In genomic region chr1:138523962-138524361, GRCm38 (mm10) we compare ENCODE assay signal across 22 mouse cellular contexts.
DNase-seq lines count a peak whose midpoint lies in the region; ATAC-seq and TF ChIP-seq lines count a peak whose summit lies in the region.
"Had no signal": no experiment of that assay in that cellular context is flagged by ENCODE, and none has a peak within 500 bp of the region (broad histone marks: within the 10 kb centered on the region; RNA-seq: fewer than 3 reads in every experiment).

No protein-coding gene starts in this region.

- no peak overlapping the region for H3K4me3 ChIP-seq in midbrain, embryonic 12.5 days
- H3K4me3 ChIP-seq in midbrain, embryonic 11.5 days (ENCODE audit: low read depth, low read length) = no peak overlapping the region
- no peak overlapping the region for H3K4me3 ChIP-seq in neural tube, embryonic 13.5 days
- no peak overlapping the region for H3K4me3 ChIP-seq in hindbrain, embryonic 12.5 days
- H3K4me3 ChIP-seq: embryonic facial prominence, embryonic 12.5 days; hindbrain, embryonic 10.5 days; left cerebral cortex, adult 2 months; limb, embryonic 15.5 days; stomach, embryonic 15.5 days had no signal

- no peak overlapping the region for H3K27ac ChIP-seq in midbrain, embryonic 12.5 days (replicated peaks)
- H3K27ac ChIP-seq in midbrain, embryonic 11.5 days (ENCODE audit: low read depth, low read length) = no peak overlapping the region
- H3K27ac ChIP-seq in neural tube, embryonic 13.5 days (replicated peaks) = 0 out of 2 replicates have a peak overlapping the region, but pooled peaks have one; percentile 10
- no peak overlapping the region for H3K27ac ChIP-seq in hindbrain, embryonic 12.5 days
- H3K27ac ChIP-seq: embryonic facial prominence, embryonic 12.5 days; hindbrain, embryonic 10.5 days; left cerebral cortex, adult 2 months; limb, embryonic 15.5 days; liver, embryonic 14.5 days; stomach, embryonic 15.5 days had no signal

- DNase-seq in midbrain, embryonic 11.5 days (ENCODE audit: low spot score, missing footprints) = no peak
- DNase-seq in Patski (ENCODE audit: low read depth, low spot score) = no peak
- peak; percentile 56 for DNase-seq in forelimb bud, embryonic 11.5 days (ENCODE audit: low read depth, low spot score)
- DNase-seq in kidney, adult 8-10 months = no peak
- DNase-seq in heart, adult 11 months = no peak
- DNase-seq: adrenal gland, adult 2 months; cerebellum, adult 11-12 months; cerebellum, postnatal 10 days; kidney, adult 11 months; lung, embryonic 14.5 days; thymus, postnatal 25 days had no signal

- no peak for TF ChIP-seq CTCF in Patski (IDR thresholded peaks at IDR 0.05)

- CTCF ChIA-PET in Patski (lab: Charles Lee) = no interaction called here

- H3K36me3 ChIP-seq in midbrain, embryonic 12.5 days = no peaks in the 10 kb centered on the region
- H3K36me3 ChIP-seq in midbrain, embryonic 11.5 days (ENCODE audit: control insufficient read depth, insufficient read depth, low read length) = no peaks in the 10 kb centered on the region
- H3K36me3 ChIP-seq in neural tube, embryonic 13.5 days = no peaks in the 10 kb centered on the region
- no peaks in the 10 kb centered on the region for H3K36me3 ChIP-seq in hindbrain, embryonic 12.5 days
- H3K36me3 ChIP-seq: embryonic facial prominence, embryonic 12.5 days; limb, embryonic 15.5 days; stomach, embryonic 15.5 days had no signal

- H3K9me3 ChIP-seq in midbrain, embryonic 12.5 days = no peaks in the 10 kb centered on the region
- no peaks in the 10 kb centered on the region for H3K9me3 ChIP-seq in midbrain, embryonic 11.5 days (ENCODE audit: control insufficient read depth, low read length)
- H3K9me3 ChIP-seq in neural tube, embryonic 13.5 days = no peaks in the 10 kb centered on the region
- no peaks in the 10 kb centered on the region for H3K9me3 ChIP-seq in hindbrain, embryonic 12.5 days (replicated peaks)
- H3K9me3 ChIP-seq: embryonic facial prominence, embryonic 12.5 days; hindbrain, embryonic 10.5 days; limb, embryonic 15.5 days; stomach, embryonic 15.5 days had no signal

- 0 out of 2 replicates have a peak, but pooled peaks cover 2% of the 10 kb centered on the region for H3K4me1 ChIP-seq in midbrain, embryonic 12.5 days
- H3K4me1 ChIP-seq in midbrain, embryonic 11.5 days (ENCODE audit: control insufficient read depth, insufficient read depth, low read length) = no peaks in the 10 kb centered on the region
- H3K4me1 ChIP-seq in neural tube, embryonic 13.5 days (replicated peaks) = peaks cover 7% of the 10 kb centered on the region; the same call in 1 of the 2 replicates
- no peaks in the 10 kb centered on the region for H3K4me1 ChIP-seq in hindbrain, embryonic 12.5 days
- H3K4me1 ChIP-seq: embryonic facial prominence, embryonic 12.5 days; hindbrain, embryonic 10.5 days; limb, embryonic 15.5 days; stomach, embryonic 15.5 days had no signal

- H3K9ac ChIP-seq in midbrain, embryonic 12.5 days (replicated peaks) = no peak overlapping the region
- no peak overlapping the region for H3K9ac ChIP-seq in midbrain, embryonic 11.5 days (ENCODE audit: low read length)
- H3K9ac ChIP-seq in neural tube, embryonic 13.5 days = no peak overlapping the region
- no peak overlapping the region for H3K9ac ChIP-seq in hindbrain, embryonic 12.5 days
- H3K9ac ChIP-seq: embryonic facial prominence, embryonic 12.5 days; limb, embryonic 15.5 days; liver, embryonic 14.5 days; lung, embryonic 14.5 days; stomach, embryonic 15.5 days had no signal

- POLR2A ChIA-PET in Patski (lab: Charles Lee) = no interaction called here

- H3K27me3 ChIP-seq in midbrain, embryonic 12.5 days = no peaks in the 10 kb centered on the region
- no peaks in the 10 kb centered on the region for H3K27me3 ChIP-seq in midbrain, embryonic 11.5 days (ENCODE audit: control insufficient read depth, insufficient read depth, low read length)
- H3K27me3 ChIP-seq in Patski = no peaks in the 10 kb centered on the region
- no peaks in the 10 kb centered on the region for H3K27me3 ChIP-seq in neural tube, embryonic 13.5 days
- no peaks in the 10 kb centered on the region for H3K27me3 ChIP-seq in hindbrain, embryonic 12.5 days
- H3K27me3 ChIP-seq: embryonic facial prominence, embryonic 12.5 days; limb, embryonic 15.5 days; stomach, embryonic 15.5 days had no signal

- in situ Hi-C loops in Patski (cut with MboI; ENCODE audit: low pct_unique_long_range_greater_than_20kb) = no loop called here

- peak; percentile 72 for ATAC-seq in midbrain, embryonic 12.5 days (ENCODE audit: low FRiP score, low read depth)
- no peak for ATAC-seq in midbrain, embryonic 11.5 days (ENCODE audit: low FRiP score)
- peak; percentile 44 for ATAC-seq in Patski
- ATAC-seq in neural tube, embryonic 13.5 days (ENCODE audit: low read depth) = no peak
- no peak for ATAC-seq in hindbrain, embryonic 12.5 days (ENCODE audit: low FRiP score)
- ATAC-seq: CD4-positive, CD25-positive, alpha-beta regulatory T cell, adult 4 months had no signal

- 76% methylated on average over 6 of the region's 6 CpGs for WGBS in midbrain, embryonic 12.5 days
- 80% methylated on average over 6 of the region's 6 CpGs for WGBS in midbrain, embryonic 11.5 days
- 17% methylated on average over 6 of the region's 6 CpGs for WGBS in neural tube, embryonic 13.5 days
- 80% methylated on average over 6 of the region's 6 CpGs for WGBS in hindbrain, embryonic 12.5 days

- H3K4me2 ChIP-seq in midbrain, embryonic 12.5 days (replicated peaks) = no peak overlapping the region
- no peak overlapping the region for H3K4me2 ChIP-seq in midbrain, embryonic 11.5 days
- no peak overlapping the region for H3K4me2 ChIP-seq in neural tube, embryonic 13.5 days
- H3K4me2 ChIP-seq in hindbrain, embryonic 12.5 days (replicated peaks) = no peak overlapping the region
- H3K4me2 ChIP-seq: embryonic facial prominence, embryonic 12.5 days; heart, embryonic 11.5 days; limb, embryonic 15.5 days; lung, embryonic 14.5 days; stomach, embryonic 15.5 days had no signal

Comparison
In these comparisons a context has a peak if more than half of its experiments do, and no peak if none do; other contexts are left out.
1. ATAC-seq: peak in midbrain, embryonic 12.5 days (single experiment) and Patski (single experiment); none in midbrain, embryonic 11.5 days (single experiment), neural tube, embryonic 13.5 days (single experiment) and hindbrain, embryonic 12.5 days (single experiment).